Mouse (Mus musculus): ENCODE results near the gene Nfic.

DNA sequence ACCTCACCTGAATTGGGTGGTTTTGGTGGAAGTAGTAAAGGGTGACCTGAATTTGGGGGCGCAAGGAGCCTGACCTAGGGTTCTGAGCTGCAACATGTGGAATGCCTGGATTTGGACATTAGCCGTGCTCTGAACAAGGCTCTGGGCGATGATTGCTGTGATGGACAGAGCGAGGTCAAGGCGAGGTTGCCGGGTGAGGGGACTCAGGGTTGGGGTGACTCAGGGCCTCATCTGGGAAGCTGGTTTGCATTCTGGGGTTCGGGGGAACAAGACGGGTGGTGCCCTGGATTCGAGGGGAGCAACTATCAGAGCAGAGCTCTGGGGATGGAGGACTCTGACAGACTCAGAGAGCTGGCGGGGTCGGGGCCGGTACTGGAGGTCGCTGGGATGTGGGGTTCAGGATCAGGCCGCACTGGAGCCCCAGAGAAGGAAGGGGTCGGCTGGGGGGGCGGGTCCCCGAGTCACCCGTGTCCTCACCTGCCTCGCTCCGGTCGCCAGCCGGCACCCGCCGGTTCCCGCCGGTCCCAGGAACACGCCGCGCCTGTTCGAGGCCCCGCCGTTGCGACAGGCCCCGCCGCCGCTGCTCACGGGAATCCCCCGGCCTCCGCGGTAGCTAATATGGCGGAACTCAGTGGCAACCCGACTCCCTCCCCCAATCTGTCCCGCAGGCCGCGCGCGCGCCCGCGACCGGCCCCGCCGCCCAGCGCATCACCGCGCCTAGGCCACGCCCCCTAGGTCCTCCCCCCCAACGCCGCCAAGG, 77.5 kb downstream of the Nfic start, which contains the start of gene Fzr1:
- no peak for TF ChIP-seq POLR2A (IDR thresholded peaks at IDR 0.05; ENCODE audit: control insufficient read depth, extremely low read depth, insufficient read depth, low read length, poor library complexity)
- TF ChIP-seq CTCF (IDR thresholded peaks at IDR 0.05; ENCODE audit: borderline replicate concordance, control insufficient read depth, extremely low read depth, insufficient read depth, low read length, poor library complexity): no peak

Measured in thymus, adult 2 months (tissue).